Mouse (Mus musculus) megakaryocyte, embryonic 14.5 days (primary cell): ENCODE results near the gene Zfp109.

Experiments
- FLI1 ChIP-seq: IDR thresholded peaks from 2 replicates; pipeline ENCODE4 v1.6.1; 2012; ENCODE audit warnings: low read length, inconsistent platforms, mixed read lengths
- GATA1 ChIP-seq: IDR thresholded peaks from 3 replicates; pipeline ENCODE4 v1.6.1; 2012; ENCODE audit warnings: mixed read lengths, low read length, inconsistent platforms, borderline replicate concordance

DNA sequence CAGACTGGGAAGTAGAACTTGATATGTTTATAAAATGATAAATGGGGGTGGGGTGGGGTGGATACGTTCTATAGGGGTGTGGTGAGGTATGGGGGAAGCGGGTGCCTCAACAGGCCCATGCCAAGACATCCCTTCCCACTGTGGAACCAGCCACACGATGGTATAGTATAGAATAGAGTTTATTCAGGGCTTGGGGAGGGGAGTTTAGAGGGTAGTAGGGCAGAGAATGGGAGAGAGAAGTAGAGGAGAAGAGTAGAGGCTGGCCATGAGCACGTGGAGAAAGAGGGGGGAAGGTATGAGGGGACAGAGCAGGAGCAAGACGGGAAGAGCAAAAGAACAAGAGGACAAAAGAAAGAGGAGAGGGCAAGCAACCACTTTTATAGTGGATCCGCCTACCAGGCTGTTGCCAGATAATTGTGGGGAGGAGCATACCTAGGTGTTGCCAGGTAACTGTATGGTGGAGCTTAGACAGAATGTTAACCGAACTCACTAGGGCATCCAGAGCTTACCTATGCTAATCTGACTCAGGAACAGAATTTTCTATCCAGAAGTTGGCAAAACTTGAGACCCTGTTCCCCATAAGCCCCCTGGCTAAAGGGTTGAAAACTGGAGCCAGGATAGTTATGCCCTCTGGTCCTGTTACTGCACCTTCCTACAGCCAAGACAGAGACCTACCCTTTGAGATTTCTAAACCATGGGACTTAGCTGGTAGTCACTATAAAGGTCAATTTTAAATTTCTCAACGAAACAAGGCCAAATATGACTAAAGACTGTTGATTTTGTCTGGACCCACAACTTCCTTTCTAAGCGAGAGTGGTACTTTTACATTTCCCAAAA lies 16.6 kb upstream of the Zfp109 start:
- TF ChIP-seq GATA1 (no peak), FLI1 (no peak)
